Comparison of ENCODE assay signal across 29 mouse cellular contexts in the genomic region with DNA sequence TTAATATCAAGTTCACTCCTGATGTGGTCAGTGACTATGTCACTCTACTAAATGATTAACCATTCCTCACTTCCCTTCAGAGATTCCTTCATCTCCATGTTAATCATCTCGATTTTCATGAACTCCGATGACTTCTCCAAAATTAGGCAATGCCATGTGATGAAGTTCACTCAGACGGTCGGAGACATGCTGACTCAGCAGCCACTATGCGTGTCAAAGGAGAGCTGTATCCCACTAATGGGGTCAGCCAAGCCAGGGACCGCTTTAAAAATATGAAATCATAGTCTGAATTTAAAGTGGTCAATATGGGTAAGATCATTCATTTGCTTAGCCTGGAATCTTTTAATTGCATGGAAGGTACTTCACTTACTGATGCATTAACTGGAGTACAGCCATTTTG. TPM values are rescaled to one million over a fixed set of nuclear protein-coding genes. Genes with fewer than 3 reads are reported as not detected.
"Had no signal": no experiment of that assay in that cellular context is flagged by ENCODE, and none has a peak within 500 bp of the region (broad histone marks: within the 10 kb centered on the region; RNA-seq: fewer than 3 reads in every experiment).

No protein-coding gene starts in this region.

- DNase-seq: cerebellum, adult 8-10 months; cerebellum, adult 9-10 months; cerebellum, adult 9-11 months; cerebellum, postnatal 10 days; cerebellum, postnatal 14 days; cerebellum, postnatal 25 days; cerebellum, postnatal 36 days; embryo, embryonic 11 days; forebrain, postnatal 0 days; gastrocnemius, adult 2 months; gastrocnemius, postnatal 10 days; gastrocnemius, postnatal 14 days; gastrocnemius, postnatal 25 days; gastrocnemius, postnatal 36 days; heart, adult 11 months; heart, adult 18-20 months; heart, adult 2 months had no signal

- H3K4me1 ChIP-seq: embryonic facial prominence, embryonic 10.5 days; embryonic facial prominence, embryonic 12.5 days; embryonic facial prominence, embryonic 13.5 days; embryonic facial prominence, embryonic 15.5 days; forebrain, embryonic 10.5 days; forebrain, embryonic 12.5 days; forebrain, embryonic 13.5 days; forebrain, embryonic 15.5 days had no signal

- H3K9me3 ChIP-seq: embryonic facial prominence, embryonic 10.5 days; embryonic facial prominence, embryonic 12.5 days; embryonic facial prominence, embryonic 13.5 days; embryonic facial prominence, embryonic 15.5 days; forebrain, embryonic 10.5 days; forebrain, embryonic 12.5 days; forebrain, embryonic 13.5 days; forebrain, embryonic 15.5 days had no signal

- H3K36me3 ChIP-seq: embryonic facial prominence, embryonic 10.5 days; embryonic facial prominence, embryonic 12.5 days; embryonic facial prominence, embryonic 13.5 days; embryonic facial prominence, embryonic 15.5 days; forebrain, embryonic 10.5 days; forebrain, embryonic 12.5 days; forebrain, embryonic 15.5 days had no signal

- H3K4me3 ChIP-seq: embryonic facial prominence, embryonic 10.5 days; embryonic facial prominence, embryonic 12.5 days; embryonic facial prominence, embryonic 13.5 days; embryonic facial prominence, embryonic 15.5 days; erythroblast, embryonic 14.5 days; forebrain, embryonic 10.5 days; forebrain, embryonic 12.5 days; forebrain, embryonic 13.5 days; forebrain, embryonic 15.5 days; gastrocnemius, adult 2 months; heart, adult 2 months had no signal

- ATAC-seq: forebrain, embryonic 13.5 days; forebrain, embryonic 15.5 days; forebrain, embryonic 16.5 days; forebrain, postnatal 0 days had no signal

- H3K27me3 ChIP-seq: embryonic facial prominence, embryonic 12.5 days; embryonic facial prominence, embryonic 13.5 days; embryonic facial prominence, embryonic 15.5 days; forebrain, embryonic 12.5 days; forebrain, embryonic 13.5 days; forebrain, embryonic 15.5 days had no signal

- H3K9ac ChIP-seq: embryonic facial prominence, embryonic 12.5 days; embryonic facial prominence, embryonic 13.5 days; embryonic facial prominence, embryonic 15.5 days; forebrain, embryonic 12.5 days; forebrain, embryonic 13.5 days; forebrain, embryonic 15.5 days; forebrain, postnatal 0 days had no signal

- H3K4me2 ChIP-seq: embryonic facial prominence, embryonic 12.5 days; embryonic facial prominence, embryonic 13.5 days; embryonic facial prominence, embryonic 15.5 days; forebrain, embryonic 12.5 days; forebrain, embryonic 13.5 days; forebrain, embryonic 15.5 days had no signal

- H3K27ac ChIP-seq: embryonic facial prominence, embryonic 10.5 days; embryonic facial prominence, embryonic 12.5 days; embryonic facial prominence, embryonic 13.5 days; embryonic facial prominence, embryonic 15.5 days; forebrain, embryonic 10.5 days; forebrain, embryonic 12.5 days; forebrain, embryonic 13.5 days; forebrain, embryonic 15.5 days; gastrocnemius, adult 2 months; heart, adult 2 months had no signal

RNA-seq across cellular contexts. Expression of a gene that starts 29.7 kb away (rescaled TPM):
- total RNA-seq: common myeloid progenitor, adult 5-6 weeks; granulocyte monocyte progenitor cell, adult 5-6 weeks had no signal
- polyA plus RNA-seq: erythroblast, embryonic 14.5 days had no signal
